Mouse (Mus musculus) neural tube, embryonic 11.5 days (tissue): Measurements from ENCODE around the gene 1700016H13Rik. TPM values are rescaled to one million over a fixed set of nuclear protein-coding genes. Genes with fewer than 3 reads are reported as not detected.

Experiments used
- ATAC-seq: fragments of 200-750 bp; cut with Nextera tagmentation; 2 replicates; pipeline ENCODE4 v1.8.0; 2017; ENCODE audit warnings: moderate number of reproducible peaks, mild to moderate bottlenecking, moderate TSS enrichment, moderate library complexity; ENCODE audit not compliant: insufficient read depth, low FRiP score, low TSS enrichment
- DNase-seq: peaks from one replicate; pipeline ENCODE4 v3.0.0-alpha.2; 2015; ENCODE audit warnings: low spot score
- H3K27ac ChIP-seq: fragments of 300-500 bp; sonication (generic); 2 replicates; pipeline ENCODE4 v1.5.1; 2014; ENCODE audit warnings: low read depth, mild to moderate bottlenecking, low read length
- H3K27me3 ChIP-seq: fragments of 300-500 bp; sonication (generic); 2 replicates; pipeline ENCODE4 v1.6.1; 2014; ENCODE audit warnings: mild to moderate bottlenecking, low read length, mixed read lengths; ENCODE audit not compliant: control insufficient read depth, insufficient read depth
- H3K36me3 ChIP-seq: fragments of 300-500 bp; sonication (generic); 2 replicates; pipeline ENCODE4 v1.6.1; 2014; ENCODE audit warnings: mild to moderate bottlenecking, low read length, moderate library complexity, mixed read lengths; ENCODE audit not compliant: control insufficient read depth, insufficient read depth
- H3K4me1 ChIP-seq: fragments of 300-500 bp; sonication (generic); 2 replicates; pipeline ENCODE4 v1.6.1; 2014; ENCODE audit warnings: low read length, mixed read lengths; ENCODE audit not compliant: control insufficient read depth, insufficient read depth
- H3K4me2 ChIP-seq: fragments of 300-500 bp; sonication (generic); 2 replicates; pipeline ENCODE4 v1.6.1; 2014; ENCODE audit warnings: low read depth, mild to moderate bottlenecking, moderate library complexity
- H3K4me3 ChIP-seq: fragments of 300-500 bp; sonication (generic); 2 replicates; pipeline ENCODE4 v1.5.1; 2014; ENCODE audit warnings: low read depth, low read length
- H3K9ac ChIP-seq: fragments of 300-500 bp; sonication (generic); 2 replicates; pipeline ENCODE4 v1.6.1; 2014; ENCODE audit warnings: mild to moderate bottlenecking, low read length
- H3K9me3 ChIP-seq: fragments of 300-500 bp; sonication (generic); 2 replicates; pipeline ENCODE4 v1.6.1; 2016; ENCODE audit warnings: low read length; ENCODE audit not compliant: control insufficient read depth
- whole genome bisulfite sequencing: fragments of 180-500 bp; shearing (Covaris S2); extraction: QIAGEN DNeasy Blood & Tissue Kit; methylation state at CpG from one replicate; pipeline ENCODE4 v1.1.7; 2014; 5-methylcytosine and 5-hydroxymethylcytosine counted together
- polyA plus RNA-seq: library from polyadenylated mRNA; unstranded; fragments of >200 nt; fragmentation: Nextera tagmentation; extraction: Ambion mirVana; gene quantifications from 2 replicates; pipeline ENCODE4 v1.2.1, GENCODE M21; 2014

The 1700016H13Rik gene
- polyA plus RNA-seq, 1 experiment from 2014 or later: 0.48 TPM

DNA sequence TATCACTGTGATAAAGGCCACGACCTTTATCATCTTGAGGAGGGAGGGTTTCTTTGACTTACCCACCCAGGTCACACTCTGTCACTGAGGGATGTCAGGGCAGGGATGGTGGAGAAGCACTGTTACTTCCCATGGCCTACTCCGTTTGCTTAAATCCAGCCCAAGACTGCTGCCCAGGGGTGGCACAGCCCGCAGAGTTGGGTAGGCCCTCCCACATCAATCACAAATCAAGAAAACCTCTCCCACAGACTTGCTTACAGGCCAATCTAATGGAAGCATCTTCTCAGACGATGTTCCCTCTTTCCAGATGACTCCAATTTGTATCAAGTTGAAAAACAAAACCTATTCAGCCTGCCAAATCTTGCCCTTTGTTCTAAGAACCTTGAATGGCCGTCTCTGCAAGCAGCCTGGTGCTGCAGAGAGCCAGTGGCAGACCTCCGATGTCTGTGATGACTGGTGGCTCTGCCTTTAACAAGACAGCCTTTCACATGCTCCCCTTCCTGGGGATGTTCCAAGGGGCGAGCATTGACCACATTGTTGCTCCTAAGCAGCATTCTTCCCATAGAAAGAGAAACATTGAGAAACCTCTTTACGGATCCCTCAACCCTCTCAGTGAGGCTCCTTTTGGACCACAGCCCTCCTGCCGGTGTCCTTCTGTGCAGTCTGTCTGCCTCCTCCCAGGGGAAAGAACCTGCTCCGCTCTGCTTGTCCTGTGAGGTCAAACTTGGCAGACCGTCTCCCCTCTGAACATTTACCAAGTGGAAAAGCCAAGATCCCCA, 52.5 kb downstream of the 1700016H13Rik start:
- H3K36me3 ChIP-seq: no peaks in the 10 kb centered on the region
- no peak overlapping the region for H3K9ac ChIP-seq
- H3K27ac ChIP-seq: no peak overlapping the region
- H3K9me3 ChIP-seq: no peaks in the 10 kb centered on the region
- WGBS: 51% methylated on average over 11 of the region's 11 CpGs
- DNase-seq (no peak), ATAC-seq (no peak)
- H3K27me3 ChIP-seq: no peaks in the 10 kb centered on the region
- no peaks in the 10 kb centered on the region for H3K4me1 ChIP-seq
- H3K4me2 ChIP-seq: no peak overlapping the region
- no peak overlapping the region for H3K4me3 ChIP-seq

GRCm38 (mm10) chr5:103598881-103599280, 56.9 kb downstream of the 1700016H13Rik start:
- Histone ChIP-seq H3K9me3 (no peaks in the 10 kb centered on the region), H3K27me3 (no peaks in the 10 kb centered on the region), H3K27ac (no peak overlapping the region), H3K4me1 (no peaks in the 10 kb centered on the region), H3K36me3 (no peaks in the 10 kb centered on the region), H3K4me3 (no peak overlapping the region), H3K4me2 (no peak overlapping the region), H3K9ac (no peak overlapping the region)
- WGBS: 82% methylated on average over 5 of the region's 5 CpGs
- DNase-seq: no peak
- no peak for ATAC-seq

GRCm38 (mm10) chr5:103598264-103598663, 57.5 kb downstream of the 1700016H13Rik start:
- DNase-seq (no peak), ATAC-seq (no peak)
- Histone ChIP-seq H3K36me3 (no peaks in the 10 kb centered on the region), H3K9ac (no peak overlapping the region), H3K4me3 (no peak overlapping the region), H3K4me1 (no peaks in the 10 kb centered on the region), H3K9me3 (no peaks in the 10 kb centered on the region), H3K27me3 (no peaks in the 10 kb centered on the region), H3K4me2 (no peak overlapping the region), H3K27ac (no peak overlapping the region)
- 92% methylated on average over 9 of the region's 9 CpGs for WGBS

Other genes starting within 250 kb of the 1700016H13Rik start
- gene Ptpn13, start 230.8 kb downstream of the 1700016H13Rik start, polyA plus RNA-seq: 15.1 and 16.4 TPM in 2 replicates
- not detected in 2 replicates for gene Slc10a6, start 26.6 kb downstream of the 1700016H13Rik start, polyA plus RNA-seq
- gene Aff1, start 36.4 kb upstream of the 1700016H13Rik start, polyA plus RNA-seq: 11.2 and 11.8 TPM in 2 replicates